Mouse (Mus musculus) right cerebral cortex, adult 2 months (tissue): ENCODE results near the gene Btg4.
"Not testable (repeated sequence)": the region's sequence is repeated elsewhere in the genome, so short reads cannot be mapped to it uniquely, and the experiment has no call there.

Experiments used
- DNase-seq, 2 experiments: peaks; one replicate each; pipeline ENCODE4 v3.0.0; 2021 to 2022; ENCODE audit warnings: low spot score in 2 of 2

Gene Btg4

DNA sequence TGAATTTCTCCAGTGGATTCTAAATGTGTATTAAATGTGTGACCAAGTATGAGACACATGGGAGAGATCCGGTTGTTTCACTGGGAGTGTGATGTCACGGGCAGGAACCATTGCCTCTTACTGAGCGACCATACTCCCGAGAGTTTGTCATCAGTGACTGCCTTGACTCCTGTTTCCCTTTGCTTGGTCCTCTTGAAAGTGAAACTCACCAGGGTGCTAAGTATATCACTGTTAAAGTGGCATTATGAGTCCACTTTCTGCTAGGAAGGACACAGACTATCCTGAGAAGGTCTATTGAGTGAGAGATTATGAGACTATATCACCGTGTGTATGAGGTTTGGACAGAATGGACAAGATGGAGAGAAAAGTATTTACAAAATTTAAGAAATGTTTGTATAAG, 20.9 kb downstream of the Btg4 start:
- DNase-seq: no peak

DNA sequence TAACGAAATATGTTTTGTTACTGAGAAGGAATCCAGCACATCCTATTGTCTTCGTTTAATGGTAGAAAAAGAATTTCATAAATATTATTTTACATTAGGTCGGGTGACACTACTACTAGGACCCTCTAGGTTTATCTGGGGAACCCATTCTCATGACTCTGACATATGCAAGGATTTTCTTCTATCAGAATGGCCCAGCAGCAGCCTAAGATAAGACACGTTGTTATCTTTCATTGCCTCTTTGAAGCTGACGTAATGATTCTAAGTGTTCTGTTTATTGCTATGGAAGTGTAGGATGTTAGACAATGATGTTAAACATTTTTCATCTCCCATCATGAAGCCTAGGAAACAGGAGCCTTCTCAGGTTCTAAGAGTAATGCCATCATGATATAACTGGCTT, 33.0 kb downstream of the Btg4 start:
- no peak for DNase-seq

DNA sequence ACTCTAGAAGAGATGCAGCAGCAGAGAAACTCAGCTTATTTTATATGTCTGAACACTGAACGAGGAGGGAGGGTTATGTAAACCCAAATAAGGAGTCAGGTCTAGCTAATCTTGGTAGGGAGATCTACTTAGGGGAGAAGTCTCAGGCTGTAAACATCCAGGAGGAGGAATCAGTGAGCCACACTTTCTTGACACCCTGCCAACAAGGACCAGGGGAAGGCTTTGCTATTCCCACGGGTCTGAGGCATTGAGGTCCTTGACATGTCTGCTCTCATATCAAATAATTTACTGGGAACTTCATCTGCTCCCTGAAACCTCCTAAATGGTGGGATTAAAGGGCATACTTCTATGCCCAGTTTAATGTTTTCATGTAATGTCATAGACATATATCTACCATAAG, 35.6 kb downstream of the Btg4 start:
- DNase-seq: no peak

DNA sequence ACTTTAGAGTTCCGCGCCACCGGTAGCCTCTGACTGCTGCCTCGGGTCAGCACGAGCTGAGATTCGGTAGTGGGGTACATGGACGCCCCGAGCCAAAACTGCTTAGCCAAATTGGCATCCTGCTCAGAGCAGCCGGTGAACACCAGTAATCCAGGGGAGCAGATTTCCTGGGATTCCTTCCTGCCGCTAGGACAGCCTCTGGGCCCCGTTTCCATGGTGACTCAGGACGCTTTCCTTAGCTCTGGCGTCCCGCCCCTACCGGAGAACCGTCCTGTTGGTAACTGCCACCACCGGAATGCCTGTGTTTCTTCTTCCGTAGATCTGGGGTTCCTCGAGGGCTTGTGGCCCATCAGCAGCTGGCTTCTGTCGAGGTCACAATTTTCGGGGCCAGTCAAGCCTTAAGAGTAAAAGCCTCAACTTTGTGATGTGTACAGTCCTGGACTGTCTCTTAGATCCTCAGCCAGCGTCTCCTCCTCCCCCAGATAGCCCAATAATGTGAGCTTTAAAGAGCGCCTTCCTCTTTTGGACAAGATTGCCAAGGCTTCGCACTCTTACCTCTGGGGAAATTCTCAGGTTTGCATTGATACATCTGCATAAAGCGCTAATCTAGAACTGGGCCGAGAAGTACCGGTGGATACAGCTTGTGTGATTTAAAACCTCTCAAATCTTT, 41.2 kb downstream of the Btg4 start, which contains the start of gene 4833427G06Rik:
4833427G06Rik (minus strand) TSS at position 323 of the 670 bp plus-strand sequence.
- peak; percentile 16 to 21 for DNase-seq

DNA sequence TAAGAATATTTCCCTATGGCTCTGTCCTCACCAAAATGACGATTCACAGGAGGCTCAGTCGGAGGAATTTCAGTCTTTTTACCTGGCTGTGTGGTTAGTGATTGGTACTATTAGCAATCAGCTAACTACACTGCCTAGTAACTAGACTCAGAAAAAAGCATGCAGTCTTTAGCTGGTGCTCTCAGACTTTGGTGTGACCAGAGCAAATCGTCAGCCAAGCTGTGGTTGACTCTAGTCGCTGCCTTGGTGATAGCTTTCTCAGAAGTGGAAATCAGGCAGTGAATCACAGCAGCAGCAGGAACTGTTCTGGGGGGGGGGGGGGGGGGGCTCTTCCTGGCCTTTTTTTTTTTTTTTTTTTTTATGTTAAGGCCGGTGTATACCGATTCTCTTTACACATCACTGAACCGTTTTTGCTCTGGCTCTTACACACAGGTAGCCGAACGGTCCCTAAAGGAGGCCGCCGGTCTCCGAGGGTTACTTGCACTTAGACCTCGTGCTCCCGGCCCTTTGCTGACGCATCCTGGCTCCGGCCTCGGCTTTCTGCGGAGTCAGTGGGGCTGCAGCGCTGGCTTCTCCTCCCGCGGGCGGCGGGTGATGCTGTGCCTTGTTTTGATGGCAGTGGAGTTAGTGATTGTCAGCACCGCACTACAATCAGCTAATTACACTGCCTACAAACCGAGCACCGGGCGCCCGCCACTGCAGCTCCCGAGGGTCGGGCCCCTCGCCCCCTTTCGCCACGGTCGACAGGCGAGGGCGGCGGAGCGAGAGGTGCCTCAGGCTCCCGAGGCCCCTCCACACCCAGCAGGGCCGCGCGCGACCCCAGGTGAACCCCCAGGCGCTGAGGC, 42.5 kb downstream of the Btg4 start:
- DNase-seq: peak; percentile 38 to 50

DNA sequence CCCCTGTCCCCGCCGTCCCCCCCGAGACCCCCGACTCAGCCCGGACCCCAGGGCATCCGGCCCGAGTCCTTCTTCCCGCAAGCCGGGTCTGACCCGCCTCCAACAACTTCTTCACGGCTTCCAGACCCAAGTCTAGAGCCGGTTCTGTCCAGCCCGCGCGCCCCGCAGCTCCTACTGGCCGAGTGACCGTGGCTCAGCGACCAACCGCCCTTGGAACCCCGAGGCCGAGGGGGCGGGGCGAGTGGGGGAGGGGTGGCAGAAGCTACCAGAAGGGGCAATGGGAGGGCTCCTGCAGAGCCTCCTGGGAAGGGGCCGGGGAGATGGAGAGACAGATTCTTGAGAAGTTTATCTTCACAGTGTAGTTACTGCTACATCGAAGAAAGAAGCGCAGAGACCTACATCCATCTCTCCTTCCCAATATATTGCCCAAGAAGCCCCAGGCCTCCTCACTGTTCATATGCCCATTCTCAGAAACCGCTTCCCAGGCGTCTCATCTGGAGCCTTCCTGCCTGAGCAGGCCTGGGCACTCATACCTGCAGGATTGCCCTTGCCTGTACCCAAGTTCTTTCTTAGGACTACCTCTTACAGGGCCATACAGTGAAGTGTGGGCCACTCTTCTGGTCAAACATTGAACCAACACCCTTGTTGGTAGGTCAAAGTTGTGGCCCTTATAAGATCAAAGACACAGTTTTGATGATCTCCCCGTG, 43.3 kb downstream of the Btg4 start:
- no peak for DNase-seq

DNA sequence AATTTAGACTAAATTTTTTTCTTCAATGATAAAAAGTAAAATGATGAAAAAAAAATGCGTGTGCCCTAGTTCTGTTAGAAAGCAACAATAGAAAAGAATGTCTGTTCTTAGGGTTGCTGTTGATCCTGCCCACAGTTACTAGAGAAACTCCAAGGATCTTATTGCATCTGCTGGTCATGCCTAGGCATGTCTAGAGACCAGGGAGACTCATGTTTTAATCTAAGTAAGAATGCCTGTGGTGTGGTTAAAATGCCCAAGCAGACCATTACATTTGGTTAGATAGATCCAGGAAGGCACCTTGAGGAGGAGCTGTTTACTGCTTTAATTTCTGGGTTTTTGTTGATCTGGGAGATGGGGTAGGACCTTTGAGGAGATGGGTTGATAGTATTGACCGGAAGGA, 45.0 kb downstream of the Btg4 start:
- DNase-seq: no peak

DNA sequence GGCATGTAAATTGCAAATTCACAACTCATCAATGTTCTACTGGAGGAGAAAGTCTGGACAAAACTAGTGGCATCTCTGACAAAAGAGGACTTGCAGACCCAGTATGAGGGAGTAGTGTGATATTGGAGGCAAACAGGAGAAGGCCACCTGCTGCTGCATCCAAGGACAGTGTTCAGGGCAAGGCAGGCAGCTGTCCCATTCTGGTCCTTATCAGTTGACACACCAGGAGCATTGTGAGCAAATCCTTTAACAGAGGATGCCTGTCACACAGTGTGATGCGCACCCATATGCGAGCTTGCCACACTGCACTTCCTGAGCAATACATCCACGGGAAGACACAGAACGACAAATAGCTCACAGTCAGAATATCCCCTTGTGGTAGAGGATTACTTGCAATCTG, 54.1 kb downstream of the Btg4 start:
- no peak for DNase-seq

DNA sequence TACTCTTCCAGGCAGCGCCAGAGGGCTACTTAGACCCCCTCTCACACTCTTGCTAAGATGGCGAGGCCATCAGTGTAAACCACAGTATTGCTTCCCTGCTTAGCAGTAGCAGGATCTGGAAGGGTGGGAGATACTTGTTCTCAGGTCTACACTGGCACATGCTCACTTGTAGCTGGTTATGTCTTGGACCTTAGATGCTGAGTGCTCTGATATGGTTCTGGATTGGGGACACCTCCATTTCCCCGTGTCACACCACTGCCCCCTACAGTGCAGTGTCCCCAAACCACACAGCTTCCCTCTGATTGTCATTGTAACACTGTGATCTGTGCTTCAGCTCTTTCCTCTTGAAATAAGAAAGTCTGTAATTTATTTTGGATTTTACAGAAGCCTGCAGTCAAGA, 76.3 kb downstream of the Btg4 start:
- peak; percentile 39 to 53 for DNase-seq

DNA sequence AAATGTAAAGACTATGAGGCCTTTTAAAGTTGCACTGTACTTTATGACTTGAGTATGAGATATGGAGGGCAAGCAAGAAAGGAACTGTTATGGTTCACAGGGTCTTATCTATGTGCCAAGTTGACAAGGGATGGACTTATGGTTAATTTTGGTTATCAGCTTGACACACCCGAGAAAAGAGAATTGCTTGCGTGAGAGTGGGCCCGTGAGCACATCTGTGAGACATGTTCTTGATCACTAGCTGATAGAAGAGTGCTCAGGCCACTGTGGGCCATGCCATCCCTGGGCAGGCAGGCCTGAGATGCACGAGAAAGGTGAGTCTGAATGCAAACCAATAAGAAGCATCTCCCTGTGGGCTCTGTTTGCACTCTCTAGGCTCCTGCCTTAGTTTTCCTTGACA, 76.7 kb downstream of the Btg4 start:
- no peak for DNase-seq

DNA sequence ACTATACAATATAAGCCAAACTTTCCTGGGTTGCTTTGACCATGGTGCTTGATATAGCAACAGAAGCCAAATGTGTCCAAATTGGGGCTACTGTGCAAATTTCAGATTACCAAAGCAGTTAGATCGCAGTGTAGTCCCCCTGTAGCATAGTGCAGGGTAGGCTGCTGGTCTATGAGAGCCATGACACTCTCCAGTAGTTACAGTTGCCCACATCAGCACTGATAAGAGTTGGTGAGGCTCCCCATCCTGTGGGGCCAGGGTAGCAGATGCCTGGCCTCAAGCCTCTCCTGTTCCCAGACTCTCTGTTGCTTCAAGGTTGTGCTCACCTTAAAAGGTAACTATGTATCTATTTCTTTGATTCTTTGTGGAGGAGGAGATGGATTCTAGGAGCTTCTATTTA, 77.1 kb downstream of the Btg4 start:
- no peak for DNase-seq

DNA sequence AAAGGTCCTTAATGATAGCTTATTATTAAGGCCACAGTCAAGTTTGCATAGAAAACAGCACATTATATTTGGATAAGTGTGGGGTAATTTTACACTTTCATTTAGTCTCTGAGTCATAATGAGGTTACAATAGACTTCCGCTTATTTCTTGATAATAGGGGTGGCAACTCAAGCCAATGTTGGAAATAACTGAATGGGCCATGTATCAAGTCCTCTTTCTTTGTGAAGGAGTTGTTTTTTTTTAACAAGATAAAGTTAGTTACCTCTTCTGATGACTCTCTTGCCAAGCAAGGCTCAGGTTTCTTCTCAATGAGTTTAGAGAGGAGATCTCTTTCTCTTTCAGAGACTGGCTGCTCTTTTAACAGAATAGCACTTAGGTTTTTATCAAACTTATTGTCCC, 77.6 kb downstream of the Btg4 start:
- no peak for DNase-seq

DNA sequence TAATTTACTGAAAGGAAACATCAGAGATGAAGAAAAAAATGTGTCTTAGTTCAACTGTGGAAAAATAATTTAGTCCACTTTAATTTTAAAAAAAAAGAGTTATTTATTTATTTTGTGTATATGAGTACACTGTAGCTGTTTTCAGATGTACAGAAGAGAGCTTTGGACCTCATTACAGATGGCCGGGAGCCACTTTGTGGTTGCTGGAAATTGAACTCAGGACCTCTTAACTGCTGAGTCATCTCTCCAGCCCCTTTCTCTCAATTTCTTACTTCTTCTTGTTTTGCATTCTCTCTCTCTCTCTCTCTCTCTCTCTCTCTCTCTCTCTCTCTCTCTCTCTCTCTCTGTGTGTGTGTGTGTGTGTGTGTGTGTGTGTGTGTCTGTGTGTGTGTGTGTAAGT, 78.7 kb downstream of the Btg4 start:
- not testable (repeated sequence) for DNase-seq

DNA sequence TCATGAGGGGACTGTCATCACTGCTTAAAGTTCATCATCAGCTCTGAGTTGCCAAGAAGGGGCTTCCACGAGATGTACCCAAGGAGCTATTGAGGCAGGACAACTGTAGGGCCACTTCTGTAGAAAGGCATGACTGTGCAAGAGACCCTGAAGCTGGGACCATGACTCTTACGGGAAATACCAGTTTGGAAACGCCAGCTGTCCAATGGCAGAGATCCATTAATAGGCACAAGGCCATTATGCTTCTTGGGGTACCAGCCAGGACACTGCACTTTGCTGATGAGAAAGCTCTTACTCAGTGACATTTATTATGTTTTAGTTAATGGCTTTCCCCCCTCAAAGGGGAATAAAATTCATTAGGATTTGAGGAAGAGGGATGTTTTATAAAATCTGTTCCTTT, 80.0 kb downstream of the Btg4 start:
- DNase-seq: no peak

DNA sequence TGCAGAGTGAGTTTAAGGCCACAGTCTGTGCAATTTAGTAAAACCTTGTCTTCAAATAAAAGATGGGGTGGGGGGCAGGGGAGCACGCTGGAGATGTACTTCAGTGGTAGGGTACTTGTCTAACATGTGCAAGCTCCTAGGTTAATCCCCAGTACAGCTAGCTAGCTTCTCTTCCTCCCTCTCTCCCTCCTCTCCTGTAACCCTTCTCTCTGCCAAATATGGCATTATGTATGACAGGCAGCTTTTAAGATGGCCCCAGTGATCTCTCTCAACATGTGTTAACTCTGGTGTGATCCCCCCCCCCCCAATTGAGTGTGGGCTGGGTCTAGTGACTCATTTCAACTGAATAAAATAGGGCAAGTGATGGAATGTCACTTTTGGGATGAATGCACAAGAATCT, 82.7 kb downstream of the Btg4 start:
- DNase-seq: no peak

DNA sequence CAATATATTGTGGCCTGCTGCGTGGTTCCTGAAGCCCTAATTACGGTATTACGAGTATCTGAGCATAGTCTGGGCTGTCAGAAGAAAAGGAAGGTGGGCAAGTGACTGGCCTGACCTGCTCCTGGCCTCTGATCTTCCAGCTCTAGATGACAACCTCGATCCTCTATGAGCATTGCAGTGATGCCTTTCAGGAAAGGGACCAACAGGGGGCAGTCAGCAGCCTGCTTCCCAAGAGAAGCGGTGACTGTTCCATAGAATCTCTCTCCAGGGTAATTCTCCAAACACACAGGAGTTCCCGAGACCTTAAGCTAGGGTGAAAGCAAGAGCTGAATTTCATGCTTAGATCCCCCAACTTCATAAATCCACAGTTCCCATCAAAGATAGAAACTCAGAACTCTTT, 83.5 kb downstream of the Btg4 start:
- no peak for DNase-seq

DNA sequence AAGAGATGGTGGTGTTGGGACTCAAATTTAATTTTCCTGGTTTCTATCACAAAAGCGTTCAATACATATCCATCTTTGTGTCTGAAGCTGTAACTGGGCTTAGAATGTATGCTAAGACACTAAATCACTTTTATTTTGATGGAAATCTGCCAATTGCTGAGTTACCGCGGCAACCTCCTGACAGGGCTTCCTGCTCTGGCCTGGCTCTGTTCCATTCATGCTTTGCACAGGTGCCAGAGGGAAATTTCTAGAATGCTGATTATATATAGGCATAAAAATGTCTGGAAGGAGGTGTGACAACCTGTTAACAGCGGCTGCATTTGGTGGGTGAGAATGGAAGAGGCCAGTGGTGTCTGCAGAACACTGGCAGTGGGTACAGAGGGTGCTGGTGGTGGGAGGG, 85.8 kb downstream of the Btg4 start:
- no peak for DNase-seq

DNA sequence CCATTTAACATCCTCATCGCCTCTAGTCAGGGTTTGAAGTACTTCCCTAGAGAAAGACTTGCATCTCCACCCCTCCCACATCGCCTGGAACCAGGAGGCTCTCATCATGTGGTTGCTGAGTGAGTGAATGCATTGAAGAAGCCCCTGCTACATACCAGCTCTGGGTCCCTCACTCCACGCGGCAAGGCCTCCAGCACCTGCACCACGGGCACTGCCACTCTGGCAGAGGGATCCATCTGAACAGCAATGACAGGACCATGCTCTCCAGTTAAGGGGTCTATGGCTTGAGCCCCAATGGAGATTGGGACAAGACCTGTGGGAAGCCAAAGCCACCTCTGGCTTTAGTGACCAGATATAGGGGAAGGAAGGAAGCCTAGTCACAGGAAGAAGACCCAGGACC, 86.6 kb downstream of the Btg4 start:
- no peak for DNase-seq

DNA sequence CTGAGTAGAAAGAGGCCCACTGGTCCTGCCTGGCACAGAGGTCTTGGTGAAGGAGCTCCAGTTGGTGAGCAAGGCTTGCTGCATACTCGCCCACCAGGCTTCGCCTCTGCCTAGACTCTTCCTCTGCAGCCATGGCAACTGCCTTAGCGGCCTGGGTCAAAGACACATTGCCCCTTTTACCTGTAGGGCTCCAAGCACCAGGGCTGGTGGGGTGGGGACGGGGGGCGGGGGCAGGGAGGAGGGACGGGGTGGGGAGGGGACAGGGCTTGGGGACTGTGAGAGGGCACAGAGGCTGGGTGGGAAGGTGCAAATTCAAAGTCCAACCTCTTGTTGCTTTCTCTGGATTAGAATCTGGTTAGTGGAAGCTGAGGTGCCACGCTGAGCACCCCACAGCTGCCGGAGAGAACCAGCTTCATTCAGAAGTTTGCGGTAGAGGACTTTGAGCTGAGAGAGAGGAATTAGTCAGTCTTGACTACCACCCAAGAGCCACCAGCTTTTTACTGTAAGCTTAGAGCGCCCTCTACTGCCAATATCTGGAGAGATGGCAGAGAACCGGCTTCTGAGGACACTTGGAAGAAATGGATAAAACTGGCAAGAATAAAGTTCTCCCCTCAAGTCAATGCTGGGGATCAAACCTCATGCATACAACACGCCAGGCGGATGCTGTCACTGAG, 91.5 kb downstream of the Btg4 start:
- peak; percentile 66 to 80 for DNase-seq

DNA sequence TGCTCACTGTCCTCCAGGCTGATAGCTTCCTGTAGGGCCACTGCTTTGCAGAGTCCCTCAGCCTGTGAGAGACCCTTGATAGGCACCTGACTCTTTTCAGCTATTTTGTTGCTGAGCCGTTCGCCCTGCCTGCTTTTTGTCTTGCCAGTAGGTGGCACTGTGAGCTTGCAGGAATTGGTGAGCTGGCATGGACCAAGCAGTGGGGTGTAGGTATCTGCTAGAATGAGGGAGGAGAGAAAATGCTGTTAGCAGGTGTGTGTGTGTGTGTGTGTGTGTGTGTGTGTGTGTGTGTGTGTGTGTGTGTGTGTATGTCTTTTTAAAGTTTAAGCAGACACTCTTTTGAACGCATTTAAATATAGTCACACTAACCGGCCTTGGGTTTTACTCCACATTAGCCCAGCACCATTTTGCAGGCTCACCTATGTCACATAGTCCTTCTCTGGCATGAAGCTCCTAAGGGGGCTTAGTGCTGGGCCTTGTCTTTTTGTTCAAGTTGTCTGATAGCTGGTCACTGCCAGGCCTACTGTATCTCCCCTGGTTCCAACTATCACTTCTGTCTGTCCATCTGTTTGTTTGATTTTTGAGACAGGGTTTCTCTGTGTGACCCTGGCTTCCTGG, 101.2 kb downstream of the Btg4 start:
- peak; percentile 87 to 92 for DNase-seq

DNA sequence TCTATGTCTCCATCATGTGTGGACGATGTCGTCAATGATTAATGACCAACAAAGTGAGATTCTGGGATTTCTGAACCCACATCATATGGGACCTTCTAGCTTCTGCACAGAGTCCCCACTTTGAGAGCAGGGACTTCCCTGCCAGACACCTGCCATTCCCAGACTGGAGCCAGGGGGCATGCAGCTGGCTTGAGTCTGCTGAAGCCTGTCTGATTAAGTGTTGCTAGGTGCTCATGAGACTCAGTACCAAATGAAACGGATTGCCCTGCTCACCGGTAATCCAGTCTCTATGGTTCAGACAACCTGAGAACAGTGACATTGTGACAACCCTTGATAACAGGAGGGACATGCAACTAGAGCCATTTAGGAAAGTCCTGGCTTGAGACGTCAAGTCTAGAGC, 103.3 kb downstream of the Btg4 start:
- no peak for DNase-seq
